Mouse (Mus musculus): Measurements from ENCODE around the gene Abhd5.

Gene Abhd5

DNA sequence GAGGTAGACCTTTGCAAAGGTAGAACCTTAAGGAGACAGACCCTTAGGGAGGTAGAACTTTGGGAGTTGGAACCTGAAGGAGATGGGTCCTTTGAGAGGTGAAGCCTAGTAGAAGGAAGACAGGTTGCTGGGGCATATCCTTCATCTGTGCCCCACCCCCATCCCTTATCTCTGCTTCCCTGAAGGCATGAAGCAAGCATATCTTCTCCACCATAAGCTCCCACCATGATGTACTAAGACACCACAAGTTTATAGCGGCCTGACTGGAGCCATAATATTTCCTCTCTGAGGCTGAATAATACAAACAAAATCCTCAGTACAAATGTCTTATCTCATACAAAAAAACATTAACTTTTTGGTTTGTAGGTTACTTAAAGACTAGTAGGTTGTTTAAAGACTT, 3.5 kb upstream of the Abhd5 start:
- no peak for DNase-seq

DNA sequence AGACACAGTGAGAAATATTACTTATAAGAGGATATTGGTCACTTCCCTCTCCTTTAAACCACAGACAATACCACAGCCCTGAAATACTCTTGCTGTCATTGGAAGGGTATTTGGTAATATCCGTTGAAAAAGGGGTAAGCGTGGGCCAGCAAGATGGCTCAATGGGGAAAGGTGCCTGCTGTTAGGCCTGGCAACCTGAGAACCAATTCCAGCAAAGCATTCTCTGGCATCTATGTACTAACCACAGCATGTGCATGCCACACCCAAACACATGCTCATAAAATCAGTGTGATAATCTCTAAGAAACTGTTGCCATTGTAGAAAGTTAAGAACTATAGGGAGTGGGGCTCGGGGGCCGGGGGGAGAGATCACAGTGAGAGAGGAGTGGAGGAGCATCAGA, 2.1 kb upstream of the Abhd5 start:
- no peak for DNase-seq

DNA sequence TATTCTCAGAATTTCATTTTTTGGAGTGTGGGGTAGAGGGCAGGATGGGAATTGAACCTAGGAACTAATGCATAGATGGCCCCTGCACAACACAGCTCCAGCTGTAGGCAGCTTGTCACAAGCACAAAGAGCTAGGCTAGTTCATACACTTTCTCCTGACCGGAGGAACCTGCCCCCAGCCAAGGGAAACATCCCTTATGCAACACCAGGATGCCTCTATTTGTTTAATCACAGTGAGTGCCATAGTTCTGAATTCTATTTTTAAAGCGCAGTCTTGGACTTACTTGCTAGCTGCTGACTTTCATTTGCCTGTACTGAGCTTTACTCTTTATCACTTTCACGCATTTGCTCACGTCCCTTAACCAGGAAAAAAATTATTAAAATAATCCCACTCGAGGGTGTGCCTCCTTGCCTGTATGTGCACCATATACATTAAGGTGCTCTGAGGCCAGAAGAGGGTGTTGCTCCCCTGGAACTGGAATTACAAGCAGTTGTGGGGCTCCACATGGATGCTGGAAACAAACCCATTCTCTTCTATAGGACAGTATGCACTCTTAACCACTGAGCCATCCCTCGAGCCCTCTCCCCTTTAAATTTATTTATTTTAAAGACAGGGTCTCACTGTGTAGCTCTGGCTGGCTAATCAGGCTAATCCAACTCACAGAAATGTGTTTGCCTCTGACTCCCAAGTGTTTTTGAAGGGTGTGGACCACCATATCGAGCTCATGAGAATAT, 845 bp upstream of the Abhd5 start:
- no peak for DNase-seq

DNA sequence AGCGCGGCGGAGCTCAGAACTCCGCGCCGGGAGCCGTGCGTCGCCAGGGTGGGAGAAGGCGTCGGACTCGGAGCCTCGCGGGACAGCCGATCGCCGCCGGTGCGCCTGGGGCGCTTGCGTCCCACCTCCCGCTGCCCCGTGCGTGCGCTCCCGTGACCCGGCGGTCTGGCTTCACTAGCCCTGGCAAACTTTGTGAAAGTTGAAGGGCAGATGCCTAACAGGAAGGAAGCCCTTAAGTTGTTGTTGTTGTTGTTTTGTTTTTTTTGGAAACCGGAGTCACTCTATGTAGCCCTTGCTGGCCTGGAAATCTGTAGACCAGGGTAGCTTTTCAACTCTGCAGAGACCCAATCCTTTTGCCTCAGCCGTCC, 601 bp downstream of the Abhd5 start:
- peak in 1 of 2 experiments; percentile 81 for DNase-seq

DNA sequence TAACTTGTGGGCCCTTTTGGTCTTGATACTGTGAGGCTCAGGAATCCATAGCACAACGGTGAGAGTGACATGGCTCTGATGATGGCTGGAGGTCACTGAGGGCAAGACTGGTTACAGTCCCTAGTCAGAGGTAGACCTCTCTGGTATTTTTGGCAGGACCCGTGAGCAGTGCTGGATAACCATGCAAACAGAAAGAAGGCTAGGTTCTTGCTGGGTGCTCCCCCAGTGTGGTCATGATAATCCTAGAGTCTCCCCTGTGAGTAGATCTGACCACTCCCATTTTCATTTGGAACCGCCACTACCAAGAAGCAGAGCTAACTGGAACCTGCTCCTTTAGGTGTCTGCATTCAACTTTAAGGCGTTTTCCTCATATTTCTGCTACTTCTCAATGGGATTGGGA, 1.5 kb downstream of the Abhd5 start:
- no peak for DNase-seq

DNA sequence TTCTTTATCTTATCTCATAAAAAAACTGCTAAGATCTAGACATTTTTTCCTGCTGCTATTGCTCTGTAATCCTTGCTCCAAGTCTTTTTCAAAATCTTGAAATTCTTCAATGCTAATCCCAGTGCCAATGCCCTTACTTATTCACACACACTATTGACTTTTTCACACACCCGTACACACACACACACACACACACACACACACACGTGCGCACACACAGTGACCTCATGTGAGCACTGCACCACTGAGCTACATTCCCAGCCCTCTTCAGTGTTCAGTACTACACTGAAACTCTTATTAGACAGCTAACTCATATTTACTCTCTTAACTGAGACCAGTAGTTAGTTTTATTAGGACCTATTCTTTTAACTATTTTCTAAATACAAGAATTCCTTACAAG, 2.8 kb downstream of the Abhd5 start:
- DNase-seq = no peak

DNA sequence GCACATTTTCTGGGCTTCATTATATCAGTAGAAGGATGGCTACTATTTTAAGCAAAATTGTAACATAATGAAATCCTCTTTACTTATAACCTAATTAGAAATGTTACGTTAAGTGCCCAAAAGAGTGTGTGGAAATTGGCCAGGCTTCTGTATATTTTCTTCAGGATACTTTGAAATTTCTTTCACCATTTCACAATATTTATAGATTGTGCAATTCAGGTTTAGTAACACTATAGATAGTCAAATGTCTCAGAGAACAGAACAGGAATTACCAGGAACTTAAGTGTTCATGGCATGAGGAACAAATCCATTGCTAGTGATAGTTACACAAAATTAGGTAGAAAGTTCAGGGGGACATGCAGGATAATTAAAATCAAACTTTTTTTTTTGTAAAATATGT, 5.7 kb downstream of the Abhd5 start:
- no peak for DNase-seq

DNA sequence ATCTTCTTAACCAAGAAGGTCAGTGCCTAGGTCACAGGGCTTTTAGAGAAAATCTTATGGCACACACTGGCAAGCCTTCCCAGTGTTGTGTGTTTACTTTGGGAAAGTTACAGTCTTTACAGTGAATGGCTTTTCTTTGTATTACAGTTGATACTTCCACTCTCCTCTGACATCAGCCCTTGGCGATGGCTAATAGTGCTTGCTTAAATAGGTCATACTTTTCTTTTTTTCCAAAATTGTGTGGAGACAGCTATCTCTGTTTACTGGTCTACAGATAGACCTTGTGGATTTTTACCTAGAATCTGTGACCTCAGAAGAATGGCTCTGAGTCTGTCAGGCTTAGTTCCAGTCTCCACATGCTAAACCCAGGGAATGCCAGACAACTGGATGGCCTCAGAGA, 6.2 kb downstream of the Abhd5 start:
- no peak for DNase-seq

DNA sequence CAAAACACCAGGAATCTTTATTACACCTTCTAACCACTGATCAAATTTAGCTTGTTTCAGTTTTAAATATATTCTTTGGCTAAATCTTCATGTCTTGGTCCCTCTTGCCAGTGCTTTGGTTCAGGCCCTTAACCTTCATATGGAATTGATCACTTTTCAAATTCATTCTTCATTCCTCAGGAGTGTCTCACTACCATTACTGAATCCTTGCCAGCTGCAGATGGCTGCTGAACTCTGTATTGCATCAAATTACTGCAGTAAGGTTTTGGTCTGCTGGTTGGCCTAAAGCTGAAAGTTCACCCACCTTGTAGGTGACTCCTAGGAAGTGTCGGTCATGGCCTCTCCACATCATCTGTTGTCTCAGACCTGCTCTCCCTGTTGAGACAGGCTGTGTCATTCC, 12.8 kb downstream of the Abhd5 start:
- no peak for DNase-seq

DNA sequence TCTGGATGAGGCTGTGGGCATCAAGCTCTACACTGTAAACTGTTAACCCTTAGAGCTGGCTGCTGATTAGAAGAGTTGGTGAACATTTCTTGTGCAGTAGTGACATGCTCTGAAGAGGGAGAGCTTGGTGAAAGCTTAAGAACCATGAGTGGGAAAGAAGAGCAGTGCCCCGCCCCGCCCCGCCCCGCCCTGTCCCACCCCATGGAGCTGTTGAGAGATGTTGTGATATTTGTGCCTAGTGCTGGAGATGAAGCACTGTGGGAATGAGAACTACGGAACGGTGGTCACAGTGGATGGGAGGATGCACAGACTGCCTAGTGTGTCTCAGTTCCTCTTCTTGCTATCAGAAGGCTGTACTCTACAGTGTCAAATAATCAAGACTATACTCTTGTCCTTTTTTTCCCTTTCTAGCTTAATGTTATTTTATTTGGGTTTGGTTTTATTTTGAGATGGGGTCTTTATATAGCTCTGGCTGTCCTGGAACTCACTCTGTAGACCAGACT, 18.9 kb downstream of the Abhd5 start:
- no peak for DNase-seq

DNA sequence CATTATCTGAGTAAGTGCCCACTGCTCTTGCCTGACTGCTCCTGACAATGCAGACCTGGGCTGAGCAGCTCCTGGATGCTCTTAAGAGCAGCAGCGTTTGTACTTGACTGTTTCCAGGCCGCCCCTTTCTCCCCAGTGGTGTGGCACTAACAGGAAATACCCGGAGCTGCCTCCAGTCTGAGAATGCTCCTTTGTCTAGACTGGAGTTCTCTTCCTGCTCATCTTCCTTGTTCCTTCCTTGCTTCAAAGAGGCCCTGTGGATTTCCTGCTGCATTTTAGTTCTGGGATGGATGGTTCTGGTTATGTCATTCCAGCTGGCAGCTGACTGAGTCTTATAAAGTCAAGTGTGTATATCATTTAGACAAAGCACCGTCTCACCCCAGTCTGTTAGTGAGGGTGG, 21.1 kb downstream of the Abhd5 start:
- DNase-seq = no peak

DNA sequence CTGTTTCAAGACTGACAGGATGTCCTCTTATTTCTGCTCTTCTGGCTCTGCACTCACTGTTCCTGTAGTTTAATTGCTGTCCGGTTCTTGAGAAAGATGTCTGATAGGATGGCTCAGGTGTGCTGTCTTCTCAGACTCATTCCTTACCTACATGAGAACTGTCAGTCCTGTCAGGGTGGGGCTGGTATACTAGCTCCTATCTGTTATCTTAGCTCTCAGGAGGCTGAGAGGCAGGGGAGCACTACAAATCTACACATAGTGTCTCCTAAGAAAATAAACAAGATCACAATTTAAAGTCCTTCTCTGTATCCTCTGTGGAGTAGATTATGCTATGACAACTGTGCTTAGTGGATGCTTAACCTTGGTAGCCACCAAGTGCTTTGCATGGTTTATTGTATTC, 21.6 kb downstream of the Abhd5 start:
- DNase-seq = no peak

DNA sequence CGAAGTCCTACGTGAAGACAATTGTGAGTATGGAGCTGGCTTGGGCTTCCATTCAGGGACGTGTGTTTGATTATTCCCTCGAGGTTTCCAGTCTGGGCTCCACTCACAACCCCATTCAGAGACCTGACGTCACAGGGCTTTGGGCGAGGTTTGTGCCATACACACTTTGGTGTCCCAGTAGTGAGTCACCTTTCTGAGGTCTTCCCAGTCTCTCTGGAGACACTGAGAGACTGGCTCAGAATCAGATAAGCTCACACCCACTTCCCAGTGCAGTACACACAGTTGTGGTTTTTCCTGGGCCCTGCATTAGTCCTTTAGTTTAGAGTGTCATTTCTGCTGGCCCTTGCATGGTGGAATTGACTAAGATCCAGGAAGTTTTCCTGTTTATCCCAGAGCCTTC, 27.6 kb downstream of the Abhd5 start:
- no peak for DNase-seq

DNA sequence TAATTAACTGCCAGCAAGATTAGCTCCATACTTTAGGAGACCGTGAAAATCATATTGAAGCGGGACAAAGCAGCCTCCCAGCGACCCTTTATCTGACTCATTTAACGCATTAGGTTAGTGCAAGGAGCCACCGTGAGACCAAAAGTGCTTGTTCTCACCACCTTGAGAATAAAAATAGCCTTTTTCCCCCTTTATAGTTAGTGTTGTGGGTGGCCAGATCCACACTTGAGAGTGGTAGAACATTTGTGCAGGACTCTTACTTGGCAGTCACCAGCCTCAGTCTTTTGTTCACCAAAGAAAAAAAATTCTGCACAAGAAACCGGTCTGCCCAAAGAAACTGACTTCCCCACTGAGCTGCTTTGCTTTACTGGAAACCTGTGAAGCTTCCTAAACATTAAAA, 29.6 kb downstream of the Abhd5 start:
- no peak for DNase-seq

DNA sequence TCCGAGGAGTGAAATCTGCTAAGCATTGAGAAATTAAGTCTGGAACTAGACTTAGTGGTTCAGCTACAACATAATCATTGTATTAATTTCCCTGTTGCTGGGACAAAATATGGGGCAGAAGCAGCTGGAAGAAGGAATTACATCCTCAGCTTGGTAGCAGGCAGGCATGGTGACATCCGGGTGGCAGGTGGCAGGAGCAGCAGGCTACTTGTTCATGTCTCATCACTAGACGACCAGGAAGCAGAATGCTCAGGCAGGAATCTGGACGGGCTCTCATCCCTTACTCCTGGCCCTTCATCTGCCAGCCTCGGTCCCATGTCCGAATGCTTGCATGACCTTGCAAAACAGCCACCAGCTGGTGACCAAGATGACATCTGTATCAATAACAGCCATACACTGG, 30.6 kb downstream of the Abhd5 start:
- DNase-seq = no peak

DNA sequence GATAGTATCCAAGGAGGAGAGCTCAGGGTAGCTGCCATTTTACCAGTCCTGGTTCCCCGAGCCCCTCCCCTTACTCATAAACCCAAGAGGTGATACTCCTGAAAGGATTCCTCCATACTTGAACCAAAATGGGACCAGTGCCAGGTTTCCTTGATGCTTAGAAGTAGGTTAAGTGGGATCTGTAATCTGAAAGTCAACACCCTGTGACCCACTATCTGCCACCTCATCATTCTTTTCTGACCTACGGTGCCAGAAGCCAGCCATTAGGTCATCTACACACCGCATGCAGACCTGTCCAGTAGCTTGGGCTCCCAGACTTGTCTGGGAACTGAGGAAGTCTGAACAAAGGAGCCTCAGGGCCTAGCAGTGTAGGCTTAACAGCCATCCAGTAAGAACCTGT, 34.6 kb downstream of the Abhd5 start:
- no peak for DNase-seq

DNA sequence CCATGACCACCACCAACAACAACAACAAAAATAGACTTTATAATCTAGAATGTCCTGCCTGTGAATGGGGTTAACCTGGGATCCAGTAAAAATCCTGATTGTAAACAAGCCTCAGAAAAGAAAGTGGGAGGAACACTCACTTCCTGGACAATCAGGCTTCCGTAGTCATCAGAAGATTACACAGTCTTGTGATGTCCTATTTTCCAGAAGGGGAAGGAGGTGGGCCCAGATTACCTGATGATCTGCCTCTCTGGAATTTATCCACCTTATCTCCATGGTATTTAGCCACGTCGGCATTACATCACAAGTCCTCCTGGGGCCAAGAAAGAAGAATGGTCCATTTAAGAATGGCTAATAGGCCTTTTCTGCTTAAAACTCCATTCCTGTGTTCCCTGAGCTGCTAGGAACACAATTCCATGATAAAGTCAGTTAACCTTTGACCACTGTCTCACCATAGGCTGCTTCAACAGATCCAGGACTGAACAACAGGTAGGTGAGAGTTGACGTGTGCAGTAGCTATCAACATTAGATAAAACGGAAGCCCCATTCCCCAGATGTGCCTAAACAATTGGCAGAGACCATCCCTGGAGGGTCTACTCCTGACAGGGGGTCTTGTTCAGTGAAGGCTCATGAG, 38.0 kb downstream of the Abhd5 start:
- DNase-seq = no peak

DNA sequence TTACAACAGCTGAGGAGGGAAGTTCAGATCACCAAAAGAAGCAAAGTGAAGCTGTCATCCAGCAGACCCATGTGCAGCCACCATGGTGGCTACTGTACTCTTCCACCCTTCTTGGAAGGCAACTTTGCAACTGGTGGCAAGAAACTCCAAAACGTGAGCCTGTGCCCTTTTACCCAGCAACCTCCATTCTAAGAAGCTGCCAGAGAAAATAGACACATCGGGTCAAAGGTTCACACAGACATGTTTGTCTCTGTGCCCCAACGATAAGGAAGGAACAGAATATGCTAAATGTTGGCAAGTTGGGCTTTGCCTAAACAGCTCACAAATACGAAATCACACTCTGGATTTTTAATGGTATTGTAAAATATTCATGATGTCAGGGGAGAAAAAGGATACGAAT, 44.4 kb downstream of the Abhd5 start:
- DNase-seq = peak in 1 of 2 experiments; percentile 5

DNA sequence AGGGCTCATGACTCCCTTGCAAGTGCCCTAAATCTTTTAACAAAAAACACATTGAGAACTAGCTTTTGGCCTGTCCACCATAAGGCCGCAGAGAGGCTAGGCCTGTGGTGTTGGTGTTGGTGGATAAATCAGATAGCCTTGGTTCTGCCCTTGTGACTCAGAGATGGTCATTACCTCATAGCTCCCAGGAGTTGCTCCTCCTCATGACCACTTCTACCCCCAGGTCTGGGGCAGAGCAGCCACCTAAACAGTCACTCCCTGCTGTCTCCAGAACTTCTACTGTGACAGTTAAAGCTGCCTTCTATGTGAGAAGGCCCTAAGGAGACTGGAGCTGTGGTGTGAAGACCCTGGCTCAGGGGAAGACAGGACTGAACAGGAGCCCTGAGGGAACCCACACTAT, 45.7 kb downstream of the Abhd5 start:
- no peak for DNase-seq

DNA sequence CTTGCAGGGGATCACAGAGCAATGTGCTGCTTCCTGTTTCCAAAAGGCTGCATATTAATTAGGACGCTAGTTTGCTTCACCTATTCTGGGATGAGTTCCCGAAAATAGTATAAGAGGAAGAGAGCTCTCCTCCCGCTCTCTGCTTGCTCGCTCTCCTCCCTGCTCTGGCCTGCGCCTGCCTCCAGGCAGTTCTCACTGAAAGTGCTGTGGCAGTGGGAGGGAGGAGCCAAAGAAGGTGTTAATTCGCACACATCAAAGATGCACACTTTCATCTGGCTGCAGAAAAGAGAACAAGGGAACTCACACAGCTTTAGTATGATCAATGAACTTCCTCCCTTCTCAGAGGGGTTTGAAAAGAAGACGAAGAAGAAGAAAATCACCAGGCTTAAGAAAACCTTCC, 47.3 kb downstream of the Abhd5 start:
- no peak for DNase-seq

DNA sequence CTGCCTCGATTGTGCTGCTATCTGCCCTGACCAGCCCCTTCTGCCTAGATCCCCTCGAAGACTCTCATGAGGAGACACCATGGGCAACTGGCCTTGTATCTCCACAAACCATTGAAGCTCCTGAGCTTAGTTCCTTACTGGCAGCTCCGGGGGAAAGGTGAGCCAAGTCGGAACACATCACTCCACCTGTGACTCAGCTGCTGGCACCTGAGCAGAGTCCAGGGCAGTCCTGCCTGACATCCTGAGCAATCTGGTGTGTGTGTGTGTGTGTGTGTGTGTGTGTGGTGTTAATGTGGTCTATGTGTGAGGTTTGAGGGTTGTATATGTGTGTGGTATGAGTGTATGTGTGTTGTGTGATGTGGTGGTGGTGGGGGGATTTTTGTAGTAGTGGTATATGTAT, 49.8 kb downstream of the Abhd5 start:
- no peak for DNase-seq

DNA sequence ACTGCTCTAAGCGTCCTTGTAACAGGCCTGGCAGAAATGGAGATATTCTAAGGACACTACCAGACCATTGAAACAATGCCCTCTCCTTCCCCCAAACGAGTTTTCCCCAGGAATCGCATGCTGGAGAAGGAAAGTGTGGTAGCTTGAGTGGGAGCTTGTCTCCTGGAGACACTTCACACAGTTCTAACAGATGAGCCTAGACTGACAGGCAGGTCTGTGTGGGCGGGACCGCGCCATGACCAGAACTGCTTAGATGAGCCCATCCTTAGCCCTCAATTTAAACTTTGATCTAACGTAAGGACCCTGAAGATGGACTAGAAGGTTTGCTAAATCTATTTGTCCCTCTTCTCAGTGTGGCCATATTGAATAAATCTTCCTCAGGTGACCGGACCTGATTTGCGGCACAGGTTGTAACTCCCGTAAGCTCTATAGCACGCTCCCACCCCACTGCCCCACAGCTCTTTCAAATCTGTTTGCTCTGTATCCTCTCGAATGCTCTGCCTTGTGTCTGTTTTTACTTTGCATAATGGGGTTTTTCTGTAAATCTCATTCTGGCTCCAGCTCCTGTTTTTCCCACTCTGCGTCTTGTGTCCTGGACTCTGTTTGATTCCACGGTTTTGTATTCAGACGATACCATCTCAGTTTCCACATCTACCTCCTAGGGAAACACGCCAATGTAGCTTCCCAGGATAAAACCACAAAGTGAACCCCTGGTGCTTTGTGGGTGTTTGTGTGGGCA, 59.2 kb downstream of the Abhd5 start:
- no peak for DNase-seq

DNA sequence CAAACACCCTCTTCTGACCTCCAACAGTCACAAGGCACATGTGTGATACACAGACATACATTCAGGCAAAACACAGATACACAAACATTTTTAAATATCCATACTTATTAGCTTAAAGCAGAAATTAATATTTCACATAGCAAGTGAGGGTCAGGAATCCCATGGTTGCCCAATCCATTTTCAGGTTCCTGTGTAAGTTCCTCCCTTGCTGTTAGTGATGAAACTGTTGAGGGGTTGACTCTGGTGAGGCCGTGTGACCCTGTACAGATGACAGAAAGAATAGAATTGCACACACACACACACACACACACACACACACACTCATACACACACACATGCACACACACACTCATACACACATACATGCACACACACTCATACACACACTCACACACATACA, 63.2 kb downstream of the Abhd5 start:
- DNase-seq = no peak

Data from kidney, postnatal 36 days (tissue).